Mouse (Mus musculus) thymus, postnatal 4 days (tissue): ENCODE data around the gene Phkb.

Experiments used
- DNase-seq: peaks from one replicate; pipeline ENCODE4 v3.0.0; 2021

The Phkb gene

GRCm38 (mm10) chr8:85958391-85958790 lies 117.6 kb downstream of the Phkb start:
- no peak for DNase-seq

DNA sequence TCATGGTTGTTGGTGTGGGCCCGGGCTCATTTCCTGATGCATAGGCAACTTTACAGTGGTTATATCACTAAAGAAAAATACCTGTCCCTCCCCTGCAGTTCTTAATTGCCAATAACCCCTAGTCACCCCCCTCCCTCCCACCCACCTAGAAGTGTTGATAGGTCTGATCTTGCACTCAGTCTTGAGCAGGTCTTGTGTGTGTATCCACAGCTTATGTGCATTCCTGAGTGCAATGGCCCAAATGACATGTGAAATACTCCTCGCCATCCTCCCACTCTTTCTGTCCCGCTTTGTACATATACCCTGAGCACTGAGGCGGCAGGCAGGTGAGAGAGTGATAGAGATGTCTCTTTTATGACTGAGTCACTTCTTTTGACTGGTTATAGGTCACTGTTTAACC lies 119.1 kb downstream of the Phkb start:
- DNase-seq, result no peak

GRCm38 (mm10) chr8:85977588-85978077 lies 136.9 kb downstream of the Phkb start:
- peak; percentile 24 for DNase-seq

DNA sequence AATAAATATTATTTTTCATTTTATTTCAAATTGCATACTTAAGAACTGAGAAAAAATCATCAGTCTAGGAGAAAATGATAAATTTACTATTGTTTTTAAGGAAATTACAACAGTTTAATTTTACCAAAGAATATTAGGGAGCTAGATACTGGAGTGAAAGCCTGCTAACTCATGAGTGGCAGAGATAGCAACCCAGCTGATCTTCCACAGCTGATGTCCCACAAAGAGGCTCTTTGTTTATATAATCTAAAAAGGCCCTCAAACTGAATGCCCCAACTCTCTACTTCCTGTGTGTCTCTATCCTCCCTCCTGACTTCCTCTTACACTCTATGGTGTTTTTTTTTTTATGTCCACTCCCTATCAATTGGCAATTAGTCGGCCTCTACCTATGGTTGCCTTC lies 152.2 kb downstream of the Phkb start:
- DNase-seq, result no peak

DNA sequence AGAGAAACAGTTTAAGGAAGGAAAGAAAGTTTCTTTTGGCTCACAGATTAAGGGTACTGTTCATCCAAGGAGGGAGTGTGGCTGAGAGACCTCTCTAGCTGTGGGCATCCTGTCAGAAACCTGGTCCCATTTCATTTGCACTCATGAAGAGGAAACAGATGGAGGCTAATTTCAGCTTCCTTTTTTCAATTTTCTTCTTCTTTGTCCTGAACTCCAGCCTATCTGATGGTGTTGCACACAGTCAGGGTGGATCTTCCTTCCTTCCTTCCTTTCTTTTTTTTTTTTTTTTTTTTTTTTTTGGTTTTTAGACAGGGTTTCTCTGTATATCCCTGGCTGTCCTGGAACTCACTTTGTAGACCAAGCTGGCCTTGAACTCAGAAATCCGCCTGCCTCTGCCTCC lies 152.9 kb downstream of the Phkb start:
- no peak for DNase-seq

GRCm38 (mm10) chr8:85995971-85996370 lies 155.2 kb downstream of the Phkb start:
- DNase-seq, result no peak

GRCm38 (mm10) chr8:86006485-86006884 lies 165.7 kb downstream of the Phkb start:
- no peak for DNase-seq

DNA sequence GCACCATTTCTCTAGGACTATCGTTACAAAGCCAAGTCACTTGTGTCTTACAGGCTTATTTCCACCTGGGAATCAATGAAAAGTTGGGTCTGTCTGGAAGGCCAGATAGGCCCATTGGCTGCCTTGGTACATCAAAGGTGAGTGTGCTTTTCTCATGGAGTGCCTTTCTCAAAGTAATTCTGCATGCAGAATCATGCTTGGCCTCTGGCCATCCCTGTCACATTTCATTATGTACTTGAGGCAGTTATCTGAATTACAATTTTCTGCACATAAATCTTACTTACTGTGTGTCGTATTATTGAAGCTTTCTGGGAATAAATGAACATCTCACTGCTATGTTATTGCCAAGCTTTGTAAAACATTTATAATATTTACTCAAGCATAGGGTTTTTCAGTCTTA lies 176.0 kb downstream of the Phkb start:
- no peak for DNase-seq

DNA sequence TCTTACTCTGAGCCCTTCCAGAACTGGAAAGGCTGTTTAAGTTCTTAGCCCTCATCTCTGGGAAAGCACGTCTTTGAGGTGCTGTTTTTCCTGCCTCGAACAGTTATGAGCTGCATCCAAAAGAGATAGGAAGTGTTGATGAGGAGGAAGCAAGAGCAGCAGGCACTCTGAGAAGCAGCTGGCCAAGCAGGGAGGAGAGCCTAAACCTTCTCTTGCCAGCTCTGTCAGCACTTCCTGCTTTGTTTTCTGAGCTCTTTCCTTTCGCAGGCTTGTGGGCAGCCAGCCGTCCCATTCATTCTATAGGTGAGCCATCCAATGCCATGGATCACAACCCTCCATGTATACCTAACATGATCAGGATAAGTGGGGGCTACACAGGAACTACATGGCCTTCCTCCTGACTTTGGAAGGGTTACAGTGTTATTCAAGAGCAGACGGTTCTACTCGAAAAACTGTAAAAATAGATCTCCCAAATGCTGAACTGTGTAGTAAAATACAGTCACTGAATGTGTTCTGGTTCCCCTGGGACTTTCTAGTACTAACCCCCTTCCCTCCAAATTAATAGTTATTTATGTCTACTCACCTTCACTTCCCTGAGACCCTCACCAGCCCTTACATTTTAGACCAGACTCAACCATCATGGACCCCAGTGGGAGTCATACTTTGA lies 188.0 kb downstream of the Phkb start:
- no peak for DNase-seq

DNA sequence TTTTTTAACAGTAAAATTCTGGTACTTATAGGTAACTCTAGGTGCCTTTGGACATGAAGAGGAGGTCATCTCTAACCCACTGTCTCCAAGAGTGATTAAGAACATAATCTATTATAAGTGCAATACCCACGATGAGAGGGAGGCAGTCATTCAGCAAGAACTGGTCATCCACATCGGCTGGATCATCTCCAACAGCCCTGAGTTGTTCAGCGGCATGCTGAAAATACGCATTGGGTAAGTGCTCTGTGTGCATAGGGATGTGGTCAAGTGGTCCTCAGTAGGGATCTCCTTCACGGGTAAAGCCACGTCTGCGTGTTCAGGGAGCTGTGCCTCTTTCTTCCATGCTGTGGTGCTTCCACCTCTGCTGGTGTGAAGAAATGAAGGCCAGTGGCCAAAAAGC lies 188.7 kb downstream of the Phkb start:
- DNase-seq, result no peak

DNA sequence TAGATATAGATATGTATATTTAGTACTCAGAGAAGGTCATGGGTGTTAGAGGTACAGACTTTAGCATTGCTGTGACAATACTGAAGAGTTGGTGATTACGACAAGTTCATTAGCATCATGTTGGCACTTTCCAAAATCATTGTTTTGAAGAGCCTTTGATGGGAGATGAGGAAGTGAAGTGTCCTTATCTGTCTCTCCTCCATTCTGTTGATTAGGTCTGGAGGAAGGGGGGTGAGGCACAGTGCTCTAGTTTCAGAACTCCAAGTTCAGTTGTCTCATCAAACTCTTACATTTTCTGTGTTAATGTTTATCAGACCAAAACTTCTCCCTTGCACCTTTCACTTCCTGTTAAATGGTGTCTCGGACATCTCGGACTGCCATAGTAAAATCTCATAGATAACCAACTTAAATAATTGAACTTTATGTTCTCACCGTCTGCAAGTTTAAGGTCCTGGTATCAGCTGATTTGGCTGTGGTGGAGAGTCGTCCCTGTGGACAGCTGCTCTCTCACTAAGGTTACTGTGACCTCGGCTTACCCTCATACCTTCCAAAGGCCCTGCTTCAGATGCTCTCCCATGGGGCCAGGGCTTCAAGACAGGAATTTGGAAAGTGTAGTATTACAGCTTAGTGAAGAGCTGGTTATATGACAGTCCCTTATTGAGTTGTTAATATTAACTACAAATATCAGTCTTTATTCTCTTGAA lies 194.1 kb downstream of the Phkb start:
- DNase-seq, result no peak

GRCm38 (mm10) chr8:86035371-86035770 lies 194.6 kb downstream of the Phkb start:
- no peak for DNase-seq

DNA sequence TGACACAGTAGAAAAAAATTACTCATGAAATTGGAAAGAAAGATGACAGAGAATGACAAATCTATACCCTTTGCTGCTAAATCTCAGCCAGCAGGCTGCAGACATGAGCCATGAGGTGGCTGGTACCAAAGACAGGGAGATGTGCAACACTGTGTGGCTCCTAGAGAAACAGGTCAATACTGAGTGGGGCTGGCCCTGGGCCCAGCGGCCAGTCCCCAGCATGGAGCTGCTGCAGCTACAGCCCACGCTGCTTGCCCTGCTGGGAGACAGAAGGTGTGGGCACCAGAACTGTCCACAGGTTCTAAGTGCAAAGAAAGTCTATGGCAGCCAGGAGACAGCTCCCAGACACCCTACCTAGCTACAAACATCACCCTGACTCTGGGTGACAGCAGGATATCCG lies 197.7 kb downstream of the Phkb start:
- no peak for DNase-seq

GRCm38 (mm10) chr8:86042049-86042448 lies 201.3 kb downstream of the Phkb start:
- DNase-seq, result no peak

- no peak for DNase-seq
Observed at GRCm38 (mm10) chr8:86050882-86051281, 210.1 kb downstream of the Phkb start.

GRCm38 (mm10) chr8:86052003-86052402 lies 211.2 kb downstream of the Phkb start:
- DNase-seq, result peak; percentile 55

DNA sequence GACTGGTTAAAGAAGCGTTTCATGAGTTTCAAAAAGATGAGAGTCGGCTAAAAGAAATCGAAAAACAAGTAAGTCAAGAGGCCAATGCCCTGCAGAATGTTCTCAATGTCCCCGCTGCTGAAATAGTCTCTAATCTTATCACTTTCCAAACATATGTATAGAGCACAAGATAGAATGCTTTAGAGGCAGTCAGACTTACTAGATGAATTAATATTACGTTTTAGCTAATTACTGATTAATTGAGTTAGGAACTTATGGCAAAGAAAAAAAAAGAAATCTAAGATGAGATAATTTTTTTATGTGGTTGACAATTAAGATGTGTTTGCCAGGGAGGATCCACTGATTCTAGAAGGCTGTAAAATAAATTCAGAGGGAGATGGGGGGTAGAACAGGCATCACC lies 217.9 kb downstream of the Phkb start:
- no peak for DNase-seq

DNA sequence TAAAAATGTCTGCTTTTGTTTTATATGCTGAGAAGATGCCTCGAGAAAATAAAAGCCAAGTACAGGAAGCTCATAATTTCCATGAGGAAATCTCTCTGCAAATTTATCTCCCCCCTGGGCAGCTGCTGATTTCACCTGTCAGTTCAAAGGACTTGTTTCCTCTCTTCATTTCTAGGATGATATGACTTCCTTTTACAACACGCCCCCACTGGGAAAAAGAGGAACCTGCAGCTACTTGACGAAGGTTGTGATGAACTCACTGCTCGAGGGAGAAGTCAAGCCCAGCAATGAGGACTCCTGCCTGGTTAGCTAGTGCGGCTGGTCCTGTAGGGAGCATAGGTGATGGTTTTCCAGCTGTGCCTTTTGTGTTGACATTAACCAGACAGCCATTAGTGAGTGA lies 218.4 kb downstream of the Phkb start:
- DNase-seq, result peak; percentile 58

DNA sequence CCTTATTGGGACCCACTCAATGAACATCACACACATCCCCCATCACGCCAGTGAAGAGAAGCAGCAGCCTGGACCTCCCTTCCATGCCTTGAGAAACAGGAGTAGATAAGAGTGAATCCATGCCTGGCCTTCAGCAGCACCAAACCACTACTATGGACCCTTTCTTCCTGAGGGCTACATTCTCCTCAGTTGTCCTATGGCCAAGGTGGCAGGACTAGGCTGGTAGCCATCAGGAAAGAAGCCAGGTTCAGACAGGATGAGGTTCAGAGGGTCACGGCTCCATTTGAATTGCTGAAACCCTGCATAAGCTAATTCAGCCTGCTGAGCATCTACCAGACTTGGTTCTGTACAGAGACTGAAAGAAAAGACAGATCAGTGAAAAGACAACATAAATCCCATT lies 222.7 kb downstream of the Phkb start:
- DNase-seq, result no peak

- DNase-seq, result no peak
Observed at GRCm38 (mm10) chr8:86079433-86079832, 238.7 kb downstream of the Phkb start.

GRCm38 (mm10) chr8:86083346-86083745 lies 242.6 kb downstream of the Phkb start:
- DNase-seq, result no peak

- no peak for DNase-seq
Observed at GRCm38 (mm10) chr8:86086791-86087190, 246.0 kb downstream of the Phkb start.

- DNase-seq, result no peak
Observed at GRCm38 (mm10) chr8:86087468-86087867, 246.7 kb downstream of the Phkb start.

- DNase-seq, result no peak
Observed at GRCm38 (mm10) chr8:86090666-86091065, 249.9 kb downstream of the Phkb start.
